Mouse (Mus musculus) right cerebral cortex, postnatal 4 days (tissue): ENCODE results near the gene Cox7a2.

Experiments
- DNase-seq: peaks from one replicate; pipeline ENCODE4 v3.0.0-alpha.2; 2022

The Cox7a2 gene

DNA sequence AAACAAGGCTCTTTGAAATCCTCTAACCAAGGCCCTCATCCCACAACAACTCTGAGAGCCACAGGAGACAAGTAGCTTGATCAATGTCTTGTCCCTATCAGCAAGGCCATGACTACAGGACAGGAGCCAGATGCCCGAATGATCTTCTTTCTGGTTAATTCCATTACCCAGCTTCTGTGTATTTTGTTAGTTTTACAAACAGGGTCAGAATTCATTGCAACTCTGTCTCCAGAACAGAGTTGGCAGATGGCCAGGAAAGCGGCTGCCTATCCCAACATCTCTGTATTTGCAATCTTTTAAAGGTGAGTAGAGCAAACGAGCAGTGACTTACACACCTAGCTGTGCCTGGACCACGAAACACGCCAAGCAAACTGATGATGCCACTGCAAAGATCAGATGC lies 29.4 kb downstream of the Cox7a2 start:
- DNase-seq: no peak

DNA sequence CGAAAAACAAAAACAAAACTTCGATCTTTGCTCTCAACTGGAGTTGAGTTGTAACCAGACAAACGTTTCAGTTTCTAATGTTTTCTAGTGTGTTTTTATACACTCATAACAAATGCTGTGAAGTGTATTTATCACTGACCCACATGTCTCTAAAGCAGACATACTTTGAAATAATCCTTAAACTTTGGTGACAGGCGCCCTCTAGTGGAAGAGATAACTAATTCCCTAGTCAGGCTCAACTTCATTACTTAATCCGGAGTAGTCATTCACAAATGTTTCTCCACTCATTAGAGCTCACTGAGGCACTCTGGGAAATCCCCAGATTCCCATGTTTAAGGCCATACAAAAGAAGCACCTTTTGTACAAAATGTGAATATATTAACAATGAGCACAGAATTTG lies 36.6 kb downstream of the Cox7a2 start:
- no peak for DNase-seq

DNA sequence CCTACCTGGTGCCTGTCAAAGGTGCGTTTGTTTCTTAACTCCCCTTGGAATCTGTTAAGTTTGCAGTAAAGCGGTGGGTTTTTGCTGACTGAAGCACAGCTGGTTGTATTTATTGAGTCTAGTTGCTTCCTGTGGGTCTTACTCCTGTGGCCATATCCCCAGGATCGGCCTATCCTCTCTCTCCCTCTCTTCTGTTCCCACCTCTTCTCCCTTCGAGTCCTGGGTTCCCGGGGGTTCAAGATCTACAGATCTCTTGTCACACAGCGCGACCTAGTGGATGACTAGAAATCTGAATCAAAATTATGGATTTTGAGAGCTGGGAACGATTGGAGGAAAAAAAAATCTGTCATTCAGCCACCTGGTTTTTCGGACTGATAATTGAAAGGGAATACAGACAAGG lies 38.6 kb downstream of the Cox7a2 start:
- DNase-seq: peak; percentile 78

DNA sequence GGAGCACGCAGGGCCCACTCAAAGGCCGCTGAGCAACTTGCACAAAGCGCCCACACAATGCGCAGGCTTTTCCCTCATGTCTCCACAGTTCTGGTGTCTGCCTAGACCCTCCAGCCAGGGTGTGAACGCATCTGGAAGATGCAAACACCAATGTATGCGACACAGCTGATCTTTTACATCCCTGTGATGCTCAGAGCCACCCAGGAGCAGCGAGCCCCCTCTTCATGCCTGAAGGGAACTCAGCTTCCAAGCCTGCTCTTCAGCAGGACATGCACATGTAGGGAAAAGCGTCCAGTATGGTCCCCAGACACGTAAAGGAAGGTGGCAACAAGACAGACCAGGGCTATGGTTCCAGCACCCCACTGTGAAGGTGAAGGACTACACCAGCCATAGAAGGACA lies 39.5 kb downstream of the Cox7a2 start:
- peak; percentile 7 for DNase-seq

DNA sequence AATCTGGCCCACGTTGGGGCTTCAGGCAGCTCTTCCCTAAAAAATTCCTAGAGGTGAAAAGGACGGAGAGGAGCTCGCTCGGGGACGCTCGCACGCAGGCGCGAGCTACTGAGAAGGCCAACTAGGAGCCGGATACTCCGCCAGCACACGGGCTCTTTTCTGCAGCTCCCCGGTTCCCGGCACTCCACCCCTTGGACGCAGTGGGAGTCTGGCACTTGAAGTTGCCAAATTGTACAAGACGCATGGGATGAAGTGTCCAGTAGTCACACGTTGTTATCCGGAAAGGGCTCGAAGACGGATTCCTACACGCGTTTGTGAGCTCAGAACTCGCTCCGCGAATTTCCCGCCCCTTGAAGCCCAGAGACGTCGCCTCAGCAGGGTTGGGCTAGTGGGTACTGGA lies 40.2 kb downstream of the Cox7a2 start:
- peak; percentile 11 for DNase-seq

DNA sequence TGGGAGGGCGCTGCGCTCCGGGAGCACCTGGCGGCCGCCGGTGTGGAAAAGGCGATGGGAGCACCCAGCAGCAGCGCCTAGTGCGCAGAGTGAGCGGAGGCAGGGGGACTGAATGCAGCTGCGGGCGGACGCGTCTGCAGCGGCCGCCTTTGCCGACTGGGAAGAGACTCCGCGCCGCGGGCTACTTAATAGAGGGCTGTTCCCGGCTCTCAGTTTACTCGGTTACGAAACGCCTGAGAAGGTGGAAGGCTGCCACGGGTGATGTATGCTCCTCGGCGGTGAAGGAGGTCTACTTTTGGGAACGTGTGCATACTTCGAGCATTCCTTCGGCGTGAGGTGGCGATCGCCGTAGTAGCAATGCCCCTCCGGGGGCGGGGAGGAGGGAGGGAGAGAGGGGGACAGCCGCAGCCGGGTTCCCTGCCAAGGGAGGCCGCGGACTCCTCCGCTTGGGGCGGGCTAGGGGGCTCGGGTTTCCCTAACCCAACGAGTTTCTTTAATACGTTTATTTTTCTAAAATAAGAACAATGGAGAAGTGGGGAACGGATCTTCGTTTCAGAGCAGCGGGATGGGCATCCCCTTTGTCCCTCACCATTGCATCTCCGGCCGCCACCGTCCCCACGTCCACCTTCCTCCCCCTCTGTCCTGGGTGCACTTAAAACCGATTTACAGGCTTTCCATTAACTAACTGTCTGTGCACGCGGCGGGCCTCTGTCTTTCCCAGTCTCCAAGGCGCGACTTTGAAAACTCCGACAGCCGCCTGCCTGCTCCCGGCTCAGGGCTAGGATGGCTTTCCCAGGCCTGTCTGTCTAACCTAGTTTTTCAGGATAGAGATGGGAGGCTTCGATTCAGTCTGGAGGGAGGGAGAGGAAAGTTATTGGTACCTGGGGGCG lies 41.0 kb downstream of the Cox7a2 start, which contains the start of gene Col12a1:
Col12a1 (minus strand) TSS at position 351 of the 890 bp plus-strand sequence.
- peak; percentile 58 for DNase-seq

DNA sequence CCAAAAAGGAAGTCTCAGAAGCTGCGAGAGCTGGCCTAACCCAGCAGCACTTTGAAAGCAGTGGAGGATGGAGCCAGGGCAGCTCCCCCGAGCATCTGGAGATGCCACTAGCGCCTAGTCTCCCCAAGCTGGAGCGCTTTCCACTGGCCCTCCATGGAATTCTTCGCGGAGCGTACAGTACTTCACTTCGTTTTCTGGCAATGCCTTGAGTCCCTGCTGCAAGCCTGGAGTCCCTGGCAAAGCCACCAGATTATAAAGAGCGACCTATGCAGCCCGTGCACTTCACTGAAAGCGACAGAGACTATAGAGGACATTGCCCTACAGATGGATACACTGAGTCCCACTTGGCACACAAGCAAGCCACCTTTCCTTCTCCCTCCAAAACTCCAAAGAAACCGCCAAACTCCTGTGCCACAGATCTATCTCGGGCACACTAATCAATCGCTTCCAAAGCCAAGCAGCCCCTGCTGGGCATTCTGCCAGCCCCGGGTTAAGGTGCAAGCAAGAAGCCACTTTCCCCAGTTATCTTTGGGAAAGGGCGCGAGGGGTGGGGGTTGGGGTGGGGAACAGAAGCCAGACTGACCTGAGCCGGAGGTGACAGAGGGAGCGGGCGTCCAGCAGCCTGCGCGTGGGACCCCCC lies 41.7 kb downstream of the Cox7a2 start:
- peak; percentile 53 for DNase-seq

DNA sequence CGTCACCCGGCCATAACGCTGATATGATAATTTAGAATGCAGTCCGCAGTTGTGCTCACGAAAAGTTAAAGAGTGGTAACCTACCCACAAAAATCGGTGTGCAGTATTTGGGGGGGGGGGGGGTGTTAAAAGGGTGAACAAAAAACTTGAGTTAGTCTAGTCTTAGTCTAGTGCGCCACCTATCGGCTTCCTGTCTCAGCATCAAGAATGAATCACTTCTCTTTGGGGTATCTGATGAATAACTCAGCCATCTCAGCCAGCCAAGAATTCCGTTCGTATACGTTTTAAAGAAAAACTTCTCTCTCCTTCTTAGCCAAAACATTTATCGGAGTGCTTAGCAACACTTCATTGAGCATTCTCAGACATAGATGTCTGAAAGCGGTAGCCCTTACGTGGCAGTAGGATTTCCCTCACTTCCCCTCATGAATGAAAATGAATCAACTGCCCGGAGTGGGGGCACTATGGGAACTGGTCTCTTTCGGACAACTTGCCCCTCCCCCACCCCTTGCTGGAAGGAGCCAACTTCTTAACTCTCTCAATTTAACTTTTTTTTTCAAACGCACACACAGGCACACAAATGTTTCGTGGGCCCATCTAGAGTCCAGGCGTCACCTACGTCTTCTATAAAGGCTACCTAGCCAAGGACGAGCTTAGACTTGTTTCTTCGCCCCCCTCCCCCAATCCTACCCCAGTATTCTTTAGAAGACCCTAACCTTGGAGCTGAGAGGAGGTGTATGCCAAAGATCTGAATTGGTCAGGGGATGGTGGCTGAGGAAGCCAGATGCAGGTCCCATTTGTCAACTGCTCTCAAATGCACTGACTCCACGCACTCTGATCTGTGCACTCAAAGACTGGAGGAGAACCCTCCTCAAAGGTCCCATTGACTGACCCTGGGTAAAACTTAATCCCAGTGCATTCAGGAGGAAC lies 42.5 kb downstream of the Cox7a2 start:
- DNase-seq: peak; percentile 92

DNA sequence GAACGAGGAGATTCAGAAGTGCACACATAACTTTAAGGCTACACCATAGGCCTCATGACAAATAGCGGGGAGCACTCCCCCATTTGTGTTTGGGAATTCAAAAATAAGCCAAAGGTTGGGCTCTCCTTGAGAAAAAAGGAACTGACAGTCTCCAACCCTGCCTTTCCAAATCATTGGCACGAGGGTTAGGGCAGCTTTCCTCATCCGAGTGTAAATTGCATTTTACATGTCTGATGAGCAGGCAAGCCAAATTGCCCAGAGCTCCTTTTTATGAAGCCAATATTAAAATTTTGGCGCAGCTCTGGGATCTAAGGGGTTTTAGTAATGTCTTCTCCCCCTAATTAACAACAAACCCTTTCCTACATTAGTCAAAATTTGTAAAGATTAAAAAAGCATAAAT lies 43.2 kb downstream of the Cox7a2 start:
- DNase-seq: peak; percentile 4

DNA sequence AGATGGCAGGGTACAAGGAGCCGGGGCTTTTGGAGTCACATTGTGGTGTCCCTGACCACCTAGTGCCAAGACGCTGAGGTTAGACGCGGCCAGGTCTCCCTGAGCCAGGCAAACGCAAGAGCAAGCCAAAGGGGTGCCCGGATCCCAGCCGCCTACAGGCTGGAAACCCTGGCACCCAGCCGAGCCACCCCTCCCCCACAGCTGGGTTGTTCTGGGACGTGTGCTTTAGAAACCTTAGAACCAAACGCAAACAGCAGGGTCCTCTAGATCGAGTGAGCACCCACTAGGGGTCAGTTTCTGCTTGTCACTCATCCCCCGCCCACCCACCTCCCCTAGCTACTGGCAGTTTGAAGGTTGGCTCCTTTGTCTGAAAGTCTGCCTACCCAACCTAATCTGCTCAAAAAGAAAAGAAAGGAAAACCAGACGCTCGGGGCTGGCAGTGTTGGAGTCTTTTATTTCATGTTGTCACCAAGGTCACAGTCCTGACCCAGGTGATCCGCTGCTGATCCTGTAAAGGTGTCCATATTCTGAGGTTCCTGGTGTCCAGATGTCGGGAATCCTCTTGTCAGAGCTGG lies 45.1 kb downstream of the Cox7a2 start:
- peak; percentile 80 for DNase-seq
